Mouse (Mus musculus) MEL (cell line): ENCODE results near the gene Slc39a11.

Experiments
- CTCF ChIP-seq, 3 experiments: IDR thresholded peaks in 2 of 3; conservative IDR thresholded peaks in 1 of 3; 2 replicates each; pipeline ENCODE4 v1.5.1; 2011 to 2012; ENCODE audit warnings: low read length in 3 of 3, low read depth in 2 of 3, mild to moderate bottlenecking in 2 of 3, improper control_type of control experiment in 1 of 3, inconsistent platforms in 1 of 3, mixed read lengths in 1 of 3, moderate library complexity in 1 of 3; ENCODE audit not compliant: control insufficient read depth in 1 of 3, insufficient read depth in 1 of 3, poor library complexity in 1 of 3, severe bottlenecking in 1 of 3
- HCFC1 ChIP-seq: IDR thresholded peaks from 2 replicates; pipeline ENCODE4 v1.6.1; 2012; ENCODE audit warnings: low read depth, mild to moderate bottlenecking, inconsistent platforms, low read length, improper control_type of control experiment, moderate library complexity
- MAFK ChIP-seq: IDR thresholded peaks from 2 replicates; pipeline ENCODE4 v1.6.1; 2011; ENCODE audit warnings: low read depth, mild to moderate bottlenecking, low read length, improper control_type of control experiment, borderline replicate concordance
- POLR2A ChIP-seq, 2 experiments: IDR thresholded peaks; 2 replicates each; pipeline ENCODE4 v1.6.1; 2011 to 2012; ENCODE audit warnings: low read length in 2 of 2, mild to moderate bottlenecking in 2 of 2, control low read depth in 1 of 2, improper control_type of control experiment in 1 of 2, low read depth in 1 of 2, moderate library complexity in 1 of 2; ENCODE audit not compliant: control insufficient read depth in 1 of 2, insufficient read depth in 1 of 2, poor library complexity in 1 of 2
- USF1 ChIP-seq: IDR thresholded peaks from 2 replicates; pipeline ENCODE4 v1.6.1; 2014; ENCODE audit warnings: low read depth, mild to moderate bottlenecking, inconsistent platforms, low read length, improper control_type of control experiment, moderate library complexity

DNA sequence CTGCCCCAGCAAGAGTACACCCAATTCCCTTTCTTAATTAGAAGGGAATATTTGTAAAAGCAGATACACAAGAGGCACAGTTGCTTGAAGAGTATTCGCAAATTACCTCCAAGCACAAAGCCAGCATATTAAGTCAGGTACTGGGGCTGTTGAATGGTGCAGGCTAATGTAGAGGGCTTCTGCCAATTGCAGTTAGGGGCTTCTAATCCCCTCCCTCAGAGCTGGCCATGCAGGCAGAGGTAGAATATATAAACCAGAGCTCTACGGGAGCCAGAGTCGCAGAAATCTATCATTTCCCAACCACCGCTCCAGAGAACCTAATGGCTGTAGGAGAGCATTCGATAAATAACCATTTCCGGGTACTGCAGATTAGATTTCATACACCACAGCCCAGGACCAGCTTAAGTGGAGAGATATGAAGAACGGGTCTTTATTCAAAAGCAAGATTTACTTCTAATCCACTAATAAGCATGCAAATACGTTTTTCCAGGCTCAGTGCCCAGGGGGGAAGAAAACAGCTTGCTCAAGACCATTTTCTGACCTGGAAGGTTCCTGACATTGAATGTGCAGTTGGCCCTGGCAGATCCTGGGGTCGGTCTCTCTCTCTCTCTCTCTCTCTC, 302.9 kb downstream of the Slc39a11 start:
- TF ChIP-seq HCFC1 (no peak), CTCF (IDR thresholded peaks at IDR 0.05 in 2 of 3, conservative IDR thresholded peaks at IDR 0.05 in 1 of 3; ENCODE audit: control insufficient read depth in 1 of 3, insufficient read depth in 1 of 3, low read depth in 2 of 3, low read length in 3 of 3, poor library complexity in 1 of 3, severe bottlenecking in 1 of 3) (no peak), MAFK (no peak), USF1 (no peak), POLR2A (IDR thresholded peaks at IDR 0.05; ENCODE audit: control insufficient read depth in 1 of 2, insufficient read depth in 1 of 2, low read depth in 1 of 2, low read length in 2 of 2, poor library complexity in 1 of 2) (no peak)
